Mouse (Mus musculus): ENCODE measurements around the gene Lrrc74b.
"Not testable (repeated sequence)": the region's sequence is repeated elsewhere in the genome, so short reads cannot be mapped to it uniquely, and the experiment has no call there.

Lrrc74b gene

DNA sequence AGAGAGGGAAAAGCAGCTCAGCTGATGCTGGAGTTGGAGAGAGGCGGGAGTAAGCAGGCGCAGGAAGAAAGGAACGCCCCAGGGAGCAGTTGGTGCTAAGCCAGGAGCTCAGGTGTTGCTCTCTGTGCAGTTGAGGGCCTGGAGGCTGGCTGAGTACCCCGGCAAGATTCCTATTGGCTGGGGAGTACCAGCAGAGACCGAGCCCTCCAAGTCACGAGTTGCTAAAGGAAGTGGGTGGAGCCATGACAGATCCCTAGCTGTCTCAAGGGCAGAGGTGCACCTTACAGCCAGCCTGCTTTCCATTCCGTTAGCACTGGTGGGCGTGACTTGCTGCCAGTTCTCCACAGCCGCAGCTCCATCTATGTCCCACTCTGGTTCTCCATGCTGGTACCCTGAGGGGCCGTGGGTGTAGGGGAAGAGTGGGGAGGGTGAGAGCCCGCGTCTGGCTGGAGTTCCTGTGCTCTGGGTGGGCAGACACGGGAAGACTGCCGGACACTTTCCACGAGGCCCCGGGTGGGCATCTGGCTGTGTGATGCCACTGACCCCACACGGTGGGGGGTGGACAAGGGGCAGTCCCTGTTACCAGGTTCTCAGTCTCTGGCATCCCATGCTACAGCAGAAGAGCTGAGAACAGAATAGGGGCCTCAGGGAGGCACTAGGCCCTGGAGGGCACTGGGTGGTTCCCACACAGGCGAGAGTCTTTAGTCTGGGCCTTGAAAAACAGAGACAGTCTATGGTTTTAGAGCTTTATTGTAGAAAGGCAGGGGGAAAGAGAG, 6.9 kb downstream of the Lrrc74b start:
- DNase-seq (ENCODE audit: extremely low read depth, insufficient read length, low spot score) = no peak

GRCm38 (mm10) chr16:17552837-17553236, 8.2 kb downstream of the Lrrc74b start:
- no peak for DNase-seq (ENCODE audit: extremely low read depth, insufficient read length, low spot score)

GRCm38 (mm10) chr16:17542632-17543031, 18.4 kb downstream of the Lrrc74b start:
- DNase-seq (ENCODE audit: extremely low read depth, insufficient read length, low spot score) = peak; percentile 57

GRCm38 (mm10) chr16:17536584-17536983, 24.5 kb downstream of the Lrrc74b start:
- DNase-seq (ENCODE audit: extremely low read depth, insufficient read length, low spot score) = no peak

- DNase-seq (ENCODE audit: extremely low read depth, insufficient read length, low spot score) = no peak
These were observed 28.2 kb downstream of the Lrrc74b start for GRCm38 (mm10) chr16:17532676-17533329.

GRCm38 (mm10) chr16:17532271-17532670, 28.8 kb downstream of the Lrrc74b start:
- no peak for DNase-seq (ENCODE audit: extremely low read depth, insufficient read length, low spot score)

DNA sequence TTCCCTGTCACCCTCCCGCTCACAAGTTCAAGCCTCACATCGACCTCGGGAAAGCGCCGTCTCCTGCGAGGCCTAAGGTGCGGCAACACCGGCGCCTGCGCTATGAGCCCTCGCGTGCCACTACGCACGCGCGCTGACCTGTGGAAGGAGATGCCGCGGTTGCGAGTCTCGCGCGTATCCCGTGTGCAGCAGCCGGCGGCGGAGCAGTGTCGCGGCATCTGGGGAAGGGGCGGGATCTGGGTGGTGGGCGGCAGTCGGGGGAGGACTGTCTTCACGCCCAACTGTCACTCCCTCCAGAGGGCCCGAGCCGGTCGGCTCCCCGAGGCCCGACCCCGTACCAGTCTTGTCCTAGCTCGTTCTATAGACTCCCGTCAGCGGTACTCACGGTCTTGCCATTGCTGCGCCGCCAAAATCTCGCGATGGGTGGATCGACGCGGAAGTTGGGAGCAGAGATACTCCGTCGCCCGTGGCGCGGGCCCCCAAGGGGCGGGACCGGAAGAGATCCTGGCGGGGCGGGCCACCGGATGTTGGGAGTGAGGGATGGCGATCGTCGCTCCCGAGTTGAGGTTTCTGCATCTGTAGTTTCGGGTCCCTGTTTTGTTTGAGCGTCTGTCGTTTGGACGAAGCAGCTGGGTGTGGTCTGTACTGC, 30.3 kb downstream of the Lrrc74b start, which contains the start of gene Thap7:
Gene Thap7, minus strand, starts transcription at position 497 of the 649 bp plus-strand sequence.
- DNase-seq (ENCODE audit: extremely low read depth, insufficient read length, low spot score) = peak; percentile 99

GRCm38 (mm10) chr16:17529981-17530586, 31.0 kb downstream of the Lrrc74b start:
- DNase-seq (ENCODE audit: extremely low read depth, insufficient read length, low spot score) = no peak

GRCm38 (mm10) chr16:17528276-17528675, 32.8 kb downstream of the Lrrc74b start:
- peak; percentile 34 for DNase-seq (ENCODE audit: extremely low read depth, insufficient read length, low spot score)

DNA sequence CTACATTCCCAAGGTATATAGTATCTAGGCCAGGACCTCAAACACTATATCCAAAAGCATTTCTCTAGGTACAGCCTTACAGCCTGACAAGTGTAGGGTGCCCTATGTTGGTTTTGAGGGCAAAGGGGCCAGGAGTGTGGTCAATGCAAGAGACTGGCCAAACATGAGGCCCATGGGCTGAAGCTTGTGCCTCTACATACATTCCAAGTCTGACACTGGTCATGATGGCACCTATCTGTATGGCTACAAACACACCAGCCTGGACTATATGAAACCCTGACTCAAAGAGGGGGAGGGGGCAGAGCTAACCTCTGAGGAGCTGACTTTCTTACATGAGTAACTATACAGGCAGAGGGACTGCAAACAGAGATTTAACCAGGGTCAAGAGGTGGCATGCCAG, 33.4 kb downstream of the Lrrc74b start:
- no peak for DNase-seq (ENCODE audit: extremely low read depth, insufficient read length, low spot score)

DNA sequence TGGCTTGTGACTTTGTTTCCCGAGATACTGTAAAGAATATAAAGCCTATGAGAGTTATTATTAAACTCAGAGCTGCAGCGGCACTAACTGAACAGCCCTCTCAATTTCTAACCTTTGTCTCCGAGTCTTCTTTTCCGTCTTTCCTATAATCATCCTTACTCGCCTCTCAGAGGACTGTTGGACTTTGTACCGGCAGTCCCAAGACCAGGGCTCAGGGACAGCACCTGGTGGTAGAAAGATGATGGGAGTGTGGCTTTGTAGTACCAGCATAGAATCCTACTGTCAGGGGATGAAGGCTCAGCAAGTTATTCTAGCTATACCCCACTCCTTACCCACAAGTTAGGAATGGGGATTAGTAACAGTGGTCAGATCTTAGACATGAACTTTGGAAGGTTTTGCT, 34.8 kb downstream of the Lrrc74b start:
- no peak for DNase-seq (ENCODE audit: extremely low read depth, insufficient read length, low spot score)

GRCm38 (mm10) chr16:17525524-17525923, 35.5 kb downstream of the Lrrc74b start:
- no peak for DNase-seq (ENCODE audit: extremely low read depth, insufficient read length, low spot score)

DNA sequence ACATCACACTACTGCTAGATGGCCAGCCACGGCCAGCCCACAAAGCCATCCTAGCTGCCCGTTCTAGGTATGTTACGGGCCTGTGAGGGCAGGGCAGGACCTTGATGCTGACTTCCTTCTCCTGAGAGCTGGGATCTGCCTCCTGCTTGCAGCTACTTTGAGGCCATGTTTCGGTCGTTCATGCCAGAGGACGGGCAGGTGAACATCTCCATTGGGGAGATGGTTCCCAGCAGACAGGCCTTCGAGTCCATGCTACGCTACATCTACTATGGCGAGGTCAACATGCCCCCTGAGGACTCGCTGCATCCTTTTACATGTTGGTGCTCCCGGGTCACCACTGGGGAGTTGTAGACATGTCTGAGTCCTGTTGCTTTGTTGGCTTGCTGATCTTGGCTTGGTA, 36.9 kb downstream of the Lrrc74b start:
- DNase-seq (ENCODE audit: extremely low read depth, insufficient read length, low spot score) = no peak

DNA sequence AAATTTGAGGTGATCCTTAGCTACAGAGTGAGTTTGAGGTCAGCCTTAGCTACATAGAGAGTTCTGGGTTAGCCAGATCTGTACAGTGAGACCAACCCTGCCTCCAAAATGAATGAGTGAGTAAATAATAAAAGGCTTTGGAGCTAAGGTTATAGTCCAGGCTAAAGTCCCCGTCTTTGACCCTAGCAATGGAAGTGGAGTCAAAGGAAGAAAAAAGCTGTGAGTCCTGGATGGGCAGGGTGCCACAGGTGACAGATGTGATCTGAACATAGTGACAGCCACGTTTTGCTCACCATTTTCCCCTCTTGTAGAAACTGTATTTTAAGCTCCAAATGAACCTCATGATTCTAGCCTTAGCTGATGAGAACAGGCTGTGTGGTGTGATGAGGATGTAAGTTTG, 42.1 kb downstream of the Lrrc74b start:
- DNase-seq (ENCODE audit: extremely low read depth, insufficient read length, low spot score) = no peak

- no peak for DNase-seq (ENCODE audit: extremely low read depth, insufficient read length, low spot score)
These were observed 49.6 kb downstream of the Lrrc74b start for GRCm38 (mm10) chr16:17511431-17511830.

GRCm38 (mm10) chr16:17510686-17511085, 50.4 kb downstream of the Lrrc74b start:
- no peak for DNase-seq (ENCODE audit: extremely low read depth, insufficient read length, low spot score)

- no peak for DNase-seq (ENCODE audit: extremely low read depth, insufficient read length, low spot score)
These were observed 50.9 kb downstream of the Lrrc74b start for GRCm38 (mm10) chr16:17510143-17510542.

DNA sequence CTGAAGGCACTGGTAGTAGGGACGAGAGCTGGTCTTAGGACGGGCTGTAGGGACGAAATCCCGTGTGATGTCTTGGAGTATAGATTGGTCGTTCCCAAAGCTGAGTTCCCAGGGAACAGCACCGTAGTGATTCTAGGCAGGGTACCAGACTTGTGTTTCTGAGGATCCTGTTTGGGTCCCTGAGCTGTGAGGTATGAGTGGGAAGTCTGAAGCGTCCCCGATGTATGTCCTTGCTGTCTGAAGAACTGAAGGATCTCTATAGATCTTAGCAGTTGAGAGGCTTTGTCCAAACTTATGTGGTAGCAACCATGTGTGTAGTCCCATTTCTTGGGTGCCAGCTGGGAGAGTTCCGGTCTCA, 51.8 kb downstream of the Lrrc74b start:
- no peak for DNase-seq (ENCODE audit: extremely low read depth, insufficient read length, low spot score)

GRCm38 (mm10) chr16:17508546-17509239, 52.4 kb downstream of the Lrrc74b start, which contains the start of gene Lztr1:
TSS of gene Lztr1 (plus strand) at chr16:17508688.
- DNase-seq (ENCODE audit: extremely low read depth, insufficient read length, low spot score) = peak; percentile 95

DNA sequence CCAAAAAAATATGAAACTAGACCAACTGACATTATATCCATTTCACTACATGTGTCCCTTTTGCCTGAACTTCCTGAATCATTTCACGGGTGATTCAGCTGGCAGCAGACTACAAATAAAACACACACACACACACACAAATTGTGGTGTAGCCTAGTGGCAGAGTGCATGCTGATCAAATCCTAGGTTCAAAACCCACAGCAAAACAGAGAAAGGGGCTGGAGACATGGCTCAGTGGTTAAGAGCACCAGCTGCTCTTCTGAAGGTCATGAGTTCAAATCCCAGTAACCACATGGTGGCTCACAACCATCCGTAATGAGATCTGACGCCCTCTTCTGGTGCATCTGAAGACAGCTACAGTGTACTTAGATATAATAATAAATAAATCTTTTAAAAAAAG, 53.0 kb downstream of the Lrrc74b start:
- not testable (repeated sequence) for DNase-seq (ENCODE audit: extremely low read depth, insufficient read length, low spot score)
